Mouse (Mus musculus): Measurements from ENCODE around the gene Zfhx3.

The Zfhx3 gene

DNA sequence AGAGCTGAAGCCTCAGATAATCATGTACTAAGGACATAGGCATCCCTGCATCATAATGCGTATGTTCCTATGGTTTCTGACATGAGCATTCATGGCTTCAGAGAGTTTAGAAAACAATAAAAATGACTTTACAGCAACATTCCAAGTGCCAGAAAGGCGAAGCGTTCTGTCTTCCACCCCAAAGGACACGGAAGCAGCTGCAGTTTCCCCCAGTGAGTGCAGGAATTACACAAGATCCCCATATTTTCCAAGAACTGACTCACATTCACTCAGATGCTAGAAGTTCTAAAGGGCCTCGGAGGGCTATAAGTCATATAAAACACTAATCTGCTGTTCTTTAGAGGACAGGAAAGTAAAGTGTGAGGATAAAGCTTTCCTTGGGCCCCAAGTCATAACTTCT is 75.3 kb downstream of the Zfhx3 start:
- intact Hi-C loops (cut with DNase I), result no loop called here

DNA sequence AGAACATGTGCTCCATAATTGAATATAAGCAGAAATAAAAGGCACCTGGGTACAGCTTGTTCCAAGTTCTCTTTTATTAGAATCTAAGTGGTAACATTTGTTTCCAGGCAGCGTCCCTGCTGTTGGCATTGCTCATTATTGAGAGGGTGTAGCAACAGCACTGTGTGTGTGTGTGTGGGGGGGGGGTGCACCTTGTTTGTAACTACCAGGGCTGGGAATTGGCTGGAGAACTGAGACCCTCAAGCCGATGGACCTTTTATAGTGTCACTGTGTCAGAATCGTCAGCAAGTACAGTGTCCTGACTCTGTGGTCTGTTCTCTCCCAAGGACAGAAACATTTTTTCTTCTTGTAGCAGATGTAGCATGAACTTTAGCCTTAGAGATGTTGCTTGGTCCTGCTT is 77.2 kb downstream of the Zfhx3 start:
- intact Hi-C loops (cut with DNase I), result no loop called here

DNA sequence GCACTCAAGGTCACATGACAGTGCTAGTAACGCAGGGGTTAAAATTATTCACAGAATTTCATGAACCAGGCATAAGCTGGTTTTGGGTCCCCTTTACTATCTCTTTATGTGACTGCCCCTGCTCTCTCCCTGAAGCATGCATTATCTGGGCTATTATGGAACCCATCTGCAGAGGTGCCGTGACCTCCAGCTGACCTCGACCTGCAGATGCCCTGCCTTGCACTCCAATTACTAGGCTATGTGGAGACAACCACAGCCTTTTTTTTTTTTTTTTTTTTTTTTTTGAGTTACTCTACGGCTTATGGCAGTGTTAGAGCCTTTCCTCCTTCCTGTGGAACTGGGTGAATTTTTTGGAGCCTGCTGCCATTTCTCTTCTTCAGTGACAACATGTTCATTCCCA is 80.0 kb downstream of the Zfhx3 start:
- intact Hi-C loops (cut with DNase I), result no loop called here

DNA sequence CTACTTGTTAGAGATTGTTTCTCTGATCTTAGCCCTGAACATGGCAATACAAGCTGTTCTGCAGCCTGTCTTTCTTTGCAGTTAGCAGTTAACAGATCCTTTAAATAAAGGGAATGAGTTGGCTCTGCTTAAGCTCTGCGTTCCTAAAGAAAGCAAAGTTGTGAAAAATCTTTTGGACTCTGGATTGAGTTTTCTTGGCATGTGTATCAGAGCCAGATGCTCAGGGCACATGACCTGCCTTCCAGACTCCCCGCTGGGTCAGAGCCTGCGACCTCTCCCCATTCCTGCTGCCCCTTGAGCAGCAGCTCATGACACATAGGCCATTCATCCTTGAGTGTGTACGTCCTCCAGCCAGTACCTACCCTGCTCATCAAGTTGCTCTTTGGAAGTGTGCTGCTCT is 81.9 kb downstream of the Zfhx3 start:
- intact Hi-C loops (cut with DNase I), result no loop called here

DNA sequence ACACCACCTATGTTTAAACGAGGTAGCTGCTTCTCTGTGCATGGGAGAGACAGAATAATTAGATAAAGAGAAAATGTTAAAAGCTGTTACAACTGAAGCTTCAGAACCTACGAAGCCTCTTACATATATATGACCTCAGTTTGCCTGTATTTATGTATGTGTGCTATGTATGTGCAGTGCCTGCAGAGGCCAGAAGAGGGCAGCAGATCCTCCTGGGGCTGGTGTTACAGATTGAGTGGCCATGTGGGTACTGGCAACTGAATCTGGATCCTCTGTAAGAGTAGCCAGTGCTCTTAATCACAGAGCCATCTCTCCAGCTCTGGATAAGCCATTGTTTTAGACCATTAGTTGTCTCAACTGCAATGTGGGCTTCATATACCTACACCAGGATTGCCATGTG is 82.8 kb downstream of the Zfhx3 start:
- intact Hi-C loops (cut with DNase I), result no loop called here

DNA sequence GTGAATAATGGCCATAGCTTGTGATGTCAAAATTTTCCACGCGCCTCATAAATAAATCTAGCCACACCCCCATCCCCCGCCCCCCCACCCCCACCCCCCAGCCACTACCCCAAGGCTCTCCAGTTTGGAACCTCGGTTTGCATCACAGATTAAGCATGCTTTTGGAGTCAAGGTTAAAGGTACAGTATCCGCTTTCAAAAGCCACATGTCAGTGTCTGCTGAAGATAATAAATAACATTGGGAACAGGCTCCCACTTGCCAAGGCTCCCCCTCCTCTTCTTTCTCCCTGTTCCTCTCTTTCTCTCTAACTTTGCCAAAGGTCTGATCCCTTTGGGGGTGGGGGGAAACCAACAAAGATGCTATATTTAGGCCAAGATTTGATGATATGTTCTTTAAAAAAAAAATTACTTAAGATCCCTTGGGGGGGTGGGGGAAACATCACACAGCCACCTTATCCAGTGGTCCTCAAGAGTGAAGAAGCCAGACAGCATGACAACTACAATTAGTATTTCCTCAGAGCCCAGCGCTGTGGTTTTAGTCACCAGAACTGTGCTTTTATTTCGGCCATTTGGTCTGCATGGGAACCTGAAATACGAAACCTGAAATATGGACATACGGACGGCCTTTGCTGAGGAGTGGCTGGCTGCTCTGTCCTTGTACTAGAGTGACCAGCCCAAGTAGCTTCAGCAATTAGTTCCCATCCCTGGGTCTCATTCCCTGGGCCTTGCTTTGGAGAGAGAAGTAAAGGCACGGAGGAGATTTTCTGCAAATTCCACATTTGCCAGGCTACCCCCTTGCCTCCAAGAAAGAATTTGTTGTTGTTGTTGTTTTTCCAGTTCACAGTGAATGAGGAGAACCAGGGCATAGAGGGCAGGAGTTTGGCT is 84.4 kb downstream of the Zfhx3 start:
- intact Hi-C loops (cut with DNase I), result no loop called here

DNA sequence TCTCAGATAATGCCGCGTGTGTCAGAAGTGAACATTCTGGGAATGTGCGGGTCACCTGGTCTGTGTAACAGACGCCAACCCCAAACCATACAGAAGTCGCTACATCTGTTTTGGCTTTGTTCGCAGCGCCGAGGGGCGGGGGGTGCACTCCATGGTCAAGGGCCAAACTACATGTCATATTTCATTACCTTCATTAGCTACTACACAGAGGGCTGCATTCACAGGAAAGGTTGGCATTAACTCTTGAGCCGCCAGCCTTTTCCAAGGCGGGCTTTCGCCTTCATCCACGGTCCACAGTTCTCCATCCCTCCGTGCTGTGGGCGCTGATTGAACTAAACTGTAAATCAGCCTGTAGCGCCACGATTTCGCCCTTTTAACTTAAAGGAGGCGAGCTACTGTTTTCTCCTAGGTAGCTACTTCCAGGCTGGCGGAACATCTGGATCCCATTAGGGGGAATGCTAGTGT is 85.1 kb downstream of the Zfhx3 start:
- intact Hi-C loops (cut with DNase I), result no loop called here

DNA sequence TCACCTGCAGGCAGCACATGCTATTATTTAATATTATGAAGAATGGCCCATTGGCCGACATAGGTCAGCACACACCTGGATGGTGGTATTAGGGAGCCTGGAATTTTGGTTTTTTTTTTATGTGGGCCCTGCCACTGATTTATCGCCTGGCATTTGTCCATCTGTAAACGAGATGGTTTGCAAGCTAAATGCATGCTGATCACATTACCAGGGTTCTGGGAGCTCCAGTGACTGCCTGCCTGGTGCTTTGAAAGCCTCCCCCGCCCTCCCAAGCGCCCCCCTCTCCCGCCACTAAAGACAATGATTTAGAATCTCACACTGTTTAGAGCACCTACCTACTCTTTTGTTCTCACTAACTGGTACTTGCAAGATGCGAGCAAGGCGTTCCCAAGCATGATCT is 86.0 kb downstream of the Zfhx3 start:
- intact Hi-C loops (cut with DNase I), result no loop called here

DNA sequence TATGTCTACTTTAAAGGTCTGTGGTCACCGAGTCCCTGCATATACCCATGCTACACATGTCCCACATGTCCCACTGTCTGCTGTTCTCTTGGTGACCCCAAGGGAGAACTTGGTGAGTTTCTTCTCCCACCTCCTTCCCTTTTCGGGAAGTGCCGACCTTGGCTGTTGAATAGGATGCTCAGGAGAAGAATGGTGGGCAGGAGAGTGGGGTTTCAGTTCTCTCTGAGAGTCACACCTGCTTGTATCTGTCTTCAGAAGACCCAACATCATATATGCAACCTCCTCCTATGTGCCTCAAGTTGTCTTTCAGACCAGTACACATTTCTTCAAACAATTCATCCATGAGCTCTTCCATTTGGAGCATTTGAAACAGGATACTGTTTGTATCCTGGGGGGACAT is 88.7 kb downstream of the Zfhx3 start:
- intact Hi-C loops (cut with DNase I), result no loop called here

DNA sequence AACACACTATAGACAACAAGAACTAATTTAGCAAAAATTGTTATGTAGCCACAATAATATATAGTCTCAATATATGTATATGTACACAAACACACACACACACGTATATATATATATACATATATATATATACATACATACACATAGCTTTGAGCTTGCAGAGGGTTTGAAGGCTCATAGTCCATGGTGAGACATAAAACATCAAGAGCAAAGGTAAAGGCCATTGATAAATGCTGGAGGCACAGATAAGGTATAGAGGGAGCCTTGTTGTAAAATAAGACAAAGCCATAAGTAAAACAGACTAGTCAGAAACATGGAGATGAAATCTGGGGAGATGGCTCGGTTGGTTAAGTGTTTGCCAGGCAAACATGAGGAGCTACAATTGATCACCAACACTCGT is 91.6 kb downstream of the Zfhx3 start:
- intact Hi-C loops (cut with DNase I), result no loop called here

DNA sequence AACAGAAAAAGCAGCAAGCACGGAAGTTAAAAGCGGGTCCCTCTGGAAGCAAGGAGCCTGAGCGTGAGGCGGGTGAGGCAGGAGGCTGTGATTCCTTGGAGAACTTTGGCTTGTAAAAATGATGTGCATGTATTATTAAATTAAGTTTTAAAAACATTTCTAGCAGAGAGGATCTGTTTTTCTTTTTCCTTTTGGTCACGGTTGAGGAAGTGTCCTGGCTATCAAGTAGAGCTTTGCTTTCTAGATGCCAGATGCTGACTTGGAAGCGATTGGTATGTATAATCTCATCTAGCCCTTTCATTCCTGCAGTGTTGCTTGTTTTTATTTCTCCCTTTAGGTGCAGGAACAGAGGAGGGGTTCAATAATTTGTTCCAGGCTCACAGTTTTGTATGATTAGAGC is 92.3 kb downstream of the Zfhx3 start:
- intact Hi-C loops (cut with DNase I), result no loop called here

DNA sequence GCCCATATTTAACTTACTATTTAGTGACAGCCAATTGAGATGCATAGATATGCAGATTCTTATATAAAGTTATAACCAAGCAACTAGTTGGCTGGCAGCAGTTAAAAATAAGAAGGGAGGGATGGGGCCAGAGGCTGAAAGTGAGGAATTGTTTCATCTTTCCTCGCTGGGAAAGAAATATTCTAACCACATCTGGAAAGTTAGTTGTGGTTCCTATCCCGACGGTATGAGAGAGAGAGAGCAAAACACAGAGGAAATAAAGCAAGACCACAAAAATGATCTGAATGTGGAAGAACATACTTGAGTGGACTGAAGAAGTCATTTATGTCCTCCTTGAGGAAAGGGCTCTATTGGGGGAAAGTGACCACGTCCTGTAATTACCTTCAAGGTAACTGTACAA is 101.2 kb downstream of the Zfhx3 start:
- intact Hi-C loops (cut with DNase I), result no loop called here

DNA sequence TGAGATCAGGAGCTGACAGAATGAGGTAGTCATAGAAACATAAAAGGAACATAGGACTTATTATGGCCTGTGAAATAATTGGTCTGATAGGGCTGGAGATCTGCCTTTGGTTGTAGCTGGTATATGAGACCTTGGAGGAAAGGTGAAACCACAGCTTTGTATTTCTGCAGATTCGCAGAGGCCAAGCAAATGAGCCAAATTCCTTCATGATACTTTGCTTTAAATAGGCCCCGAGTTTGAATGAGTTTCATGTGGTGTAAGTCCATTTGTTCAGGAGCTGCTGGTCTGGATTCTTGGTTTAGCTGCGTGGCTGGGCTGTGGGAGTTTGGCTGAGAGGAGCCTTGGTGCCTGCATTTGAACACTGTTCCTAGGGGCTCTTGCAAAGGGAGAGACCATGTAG is 101.7 kb downstream of the Zfhx3 start:
- intact Hi-C loops (cut with DNase I), result no loop called here

DNA sequence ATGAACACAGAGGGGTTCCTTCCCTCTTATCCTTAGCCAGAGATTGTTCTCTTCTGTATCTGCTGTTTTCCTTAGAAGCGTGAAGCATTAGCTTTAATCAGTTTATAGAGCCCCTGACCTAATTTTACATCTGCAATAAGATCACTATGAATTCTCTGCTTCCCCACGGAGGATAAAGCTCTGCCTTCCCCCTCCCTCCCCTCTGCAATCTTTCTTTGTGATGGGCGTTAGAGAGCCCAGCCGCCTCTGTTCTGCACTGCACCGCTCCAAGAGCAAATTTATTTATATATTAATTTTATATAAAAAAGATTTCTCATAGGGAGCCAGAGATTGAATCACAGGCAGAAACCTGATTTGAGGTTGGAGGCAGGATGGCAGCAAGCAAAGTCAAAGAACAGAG is 113.8 kb downstream of the Zfhx3 start:
- intact Hi-C loops (cut with DNase I), result no loop called here

DNA sequence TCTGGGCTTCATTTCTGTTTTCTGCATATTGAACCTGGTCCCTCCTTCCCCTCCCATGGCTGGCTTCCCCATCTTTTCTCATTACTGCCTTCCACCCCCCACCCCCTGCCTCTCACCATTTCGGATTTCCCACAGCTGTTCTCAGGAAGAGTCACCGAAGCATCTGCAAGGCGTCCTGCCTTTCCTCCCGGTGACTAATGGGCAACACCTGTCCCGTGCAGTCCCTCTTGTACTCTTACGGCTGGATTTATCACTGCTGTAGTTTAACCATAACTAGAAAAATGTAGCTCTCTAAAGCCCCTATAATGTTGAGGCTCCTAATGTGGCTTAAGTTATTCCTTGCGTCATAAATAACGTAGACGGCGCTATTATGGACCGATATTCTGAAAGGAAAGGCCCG is 119.5 kb downstream of the Zfhx3 start:
- intact Hi-C loops (cut with DNase I), result no loop called here

DNA sequence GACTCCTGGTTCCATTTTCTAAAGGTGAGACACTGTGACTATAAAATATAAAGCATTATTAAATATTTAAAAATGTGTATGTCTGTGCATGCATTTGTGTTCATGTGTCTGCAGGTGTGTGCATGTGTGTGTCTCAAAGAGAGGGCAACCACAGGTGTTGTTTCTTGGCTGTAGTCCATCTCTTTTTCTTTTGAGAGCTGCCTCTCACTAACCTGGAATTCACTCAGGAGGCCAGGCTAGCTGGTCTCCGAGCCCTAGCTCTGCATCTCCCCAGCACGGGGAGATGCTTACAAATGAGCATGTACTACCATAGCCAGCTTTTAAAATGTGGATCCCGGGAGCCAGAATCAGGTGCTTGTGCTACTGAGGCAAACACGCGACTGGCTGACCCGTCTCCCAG is 124.7 kb downstream of the Zfhx3 start:
- intact Hi-C loops (cut with DNase I), result no loop called here

DNA sequence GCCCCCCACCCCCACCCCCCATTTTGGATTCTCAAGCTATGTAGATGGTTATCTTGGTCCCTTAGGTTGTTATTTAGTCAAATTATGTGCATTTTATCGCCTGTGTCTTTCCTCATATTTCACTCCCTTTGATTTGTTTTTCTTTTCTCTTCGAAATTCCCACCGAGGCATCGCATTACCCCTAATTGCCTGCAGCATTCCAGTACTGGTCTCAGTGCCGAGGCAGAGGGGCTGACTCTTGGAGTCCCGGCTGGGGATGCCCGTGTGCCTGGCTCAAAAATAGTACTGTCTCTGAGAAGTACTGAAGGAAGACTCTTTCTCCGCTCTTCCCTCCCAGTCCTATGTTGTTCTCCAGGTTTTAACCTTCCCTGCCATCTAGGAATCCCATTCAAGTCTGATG is 125.8 kb downstream of the Zfhx3 start:
- intact Hi-C loops (cut with DNase I), result no loop called here

DNA sequence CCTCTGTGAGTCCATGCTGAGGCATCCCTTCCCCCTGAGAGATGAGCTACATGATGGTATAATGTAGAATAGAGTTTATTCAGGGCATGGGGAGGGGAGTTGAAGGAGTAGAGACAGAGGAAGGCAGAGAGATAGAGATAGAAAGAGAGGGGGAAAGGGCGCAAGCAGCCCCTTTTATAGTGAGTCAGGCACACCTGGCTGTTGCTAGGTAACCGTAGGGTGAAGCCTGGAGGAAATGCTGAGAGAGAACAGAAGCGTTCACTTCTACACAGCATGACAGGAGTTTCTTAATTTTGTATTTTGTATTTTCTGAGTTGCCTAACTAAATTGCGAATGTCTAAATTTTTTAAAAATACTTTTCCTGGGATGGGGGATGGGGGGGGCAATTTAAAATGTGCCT is 128.0 kb downstream of the Zfhx3 start:
- intact Hi-C loops (cut with DNase I), result no loop called here

DNA sequence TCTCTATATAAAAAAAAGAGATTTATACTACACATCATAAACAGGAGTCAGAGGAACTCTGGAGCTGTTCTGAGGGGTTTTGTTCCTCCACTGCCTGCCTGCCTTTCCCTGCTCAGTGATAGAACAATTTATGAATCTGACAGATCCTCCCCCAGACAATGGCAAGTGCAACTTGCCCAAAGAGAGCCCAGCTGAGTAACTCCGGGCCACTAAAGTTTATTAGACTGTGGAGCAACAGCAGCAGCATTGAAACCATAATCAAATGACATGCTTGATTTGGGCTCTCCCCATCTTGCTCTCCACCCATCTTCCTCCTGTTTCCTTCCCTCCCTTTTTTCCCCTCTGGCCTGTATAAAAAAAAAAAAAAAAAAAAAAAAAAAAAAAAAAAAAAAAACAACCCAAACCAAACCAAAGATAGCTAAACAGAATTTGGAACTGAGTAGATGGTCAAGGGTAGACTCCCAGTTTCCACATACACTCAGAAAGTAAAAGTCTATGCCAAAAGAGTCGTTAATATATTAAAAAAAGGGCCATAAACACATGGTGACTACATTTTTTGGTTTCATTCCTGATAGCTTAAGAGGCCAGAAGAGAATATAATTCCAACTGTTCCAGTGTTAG is 129.8 kb downstream of the Zfhx3 start:
- intact Hi-C loops (cut with DNase I), result no loop called here

DNA sequence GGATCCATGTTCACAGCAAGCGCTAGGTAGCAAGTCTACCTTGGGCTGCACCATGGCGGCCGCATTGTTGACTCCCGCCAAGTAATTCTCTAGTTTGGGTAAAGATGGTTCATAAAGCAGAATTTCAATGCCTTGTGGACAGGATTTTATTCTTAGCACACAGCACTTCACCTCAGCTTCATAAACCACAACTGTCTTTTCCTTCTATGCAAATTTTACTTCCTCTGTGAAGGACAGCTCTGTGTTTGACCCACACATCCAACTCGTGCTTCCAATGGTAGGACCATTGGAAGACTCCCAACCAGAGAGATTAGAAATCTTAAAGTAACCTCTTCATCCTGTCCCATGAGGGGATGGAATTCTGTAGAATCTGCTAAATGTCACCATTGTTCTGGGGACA is 130.4 kb downstream of the Zfhx3 start:
- intact Hi-C loops (cut with DNase I), result no loop called here

DNA sequence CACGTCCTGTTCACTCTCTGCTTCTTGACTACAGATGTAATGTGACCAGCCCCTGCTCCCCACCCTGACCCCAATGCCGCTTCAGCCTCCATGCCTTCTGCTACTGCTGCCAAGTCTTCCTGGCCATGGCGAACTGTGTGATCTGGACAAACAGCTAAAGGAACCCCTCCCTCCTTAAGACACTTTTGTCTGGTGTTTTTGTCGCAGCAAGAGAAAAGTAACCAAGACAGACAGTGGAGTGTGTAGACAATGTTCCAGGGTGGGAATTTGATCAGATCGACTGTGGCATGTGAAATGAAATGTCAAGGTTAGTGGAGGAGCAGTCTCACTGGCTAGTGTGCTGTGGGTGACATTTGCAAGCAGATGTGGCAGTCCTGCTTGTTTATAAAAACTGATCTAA is 132.7 kb downstream of the Zfhx3 start:
- intact Hi-C loops (cut with DNase I), result no loop called here

DNA sequence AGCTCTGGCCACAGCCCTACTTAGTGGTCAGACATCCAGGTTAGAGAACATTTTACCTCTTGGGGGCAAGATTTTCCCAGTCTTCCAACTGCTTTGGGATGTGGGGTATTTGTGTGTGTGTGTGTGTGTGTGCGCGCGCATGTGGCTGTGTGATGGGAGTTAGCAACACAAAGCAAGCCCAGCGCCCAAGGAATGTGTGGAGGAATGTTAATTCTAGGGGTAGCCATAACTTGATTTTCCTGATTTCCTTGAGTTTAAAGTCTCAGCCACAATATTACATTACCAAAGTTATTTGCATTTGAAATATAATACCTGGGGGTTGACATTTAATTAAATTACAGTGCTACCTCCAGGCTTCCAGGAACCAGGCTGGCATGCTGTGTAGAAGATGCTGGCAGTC is 136.3 kb downstream of the Zfhx3 start:
- intact Hi-C loops (cut with DNase I), result no loop called here

DNA sequence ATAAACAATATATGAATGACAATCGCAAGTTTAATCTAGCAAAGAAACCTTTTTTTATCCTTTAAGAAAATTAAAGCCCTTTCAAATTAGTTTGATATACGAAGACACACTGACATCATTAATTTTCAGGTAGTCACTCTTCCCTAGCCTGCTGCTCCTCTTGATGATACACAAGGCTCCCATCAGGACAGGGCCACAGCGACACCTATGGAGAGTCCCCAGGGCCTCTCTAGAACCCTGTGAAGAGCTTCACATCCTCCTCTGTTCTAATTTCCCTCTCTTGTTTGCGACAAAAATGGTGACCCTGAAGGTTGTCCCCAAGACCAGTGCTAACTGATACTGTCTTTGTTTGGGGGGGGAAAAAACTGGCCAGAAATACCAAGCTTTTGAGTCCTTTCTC is 144.5 kb downstream of the Zfhx3 start:
- intact Hi-C loops (cut with DNase I), result no loop called here

All from adrenal gland (tissue).